Mouse (Mus musculus) forelimb bud, embryonic 11.5 days (tissue): ENCODE measurements around the gene Akr1d1.

Experiments used
- DNase-seq: peaks from one replicate; pipeline ENCODE4 v3.0.0-alpha.2; 2012; ENCODE audit warnings: low read depth, low spot score

Gene Akr1d1

DNA sequence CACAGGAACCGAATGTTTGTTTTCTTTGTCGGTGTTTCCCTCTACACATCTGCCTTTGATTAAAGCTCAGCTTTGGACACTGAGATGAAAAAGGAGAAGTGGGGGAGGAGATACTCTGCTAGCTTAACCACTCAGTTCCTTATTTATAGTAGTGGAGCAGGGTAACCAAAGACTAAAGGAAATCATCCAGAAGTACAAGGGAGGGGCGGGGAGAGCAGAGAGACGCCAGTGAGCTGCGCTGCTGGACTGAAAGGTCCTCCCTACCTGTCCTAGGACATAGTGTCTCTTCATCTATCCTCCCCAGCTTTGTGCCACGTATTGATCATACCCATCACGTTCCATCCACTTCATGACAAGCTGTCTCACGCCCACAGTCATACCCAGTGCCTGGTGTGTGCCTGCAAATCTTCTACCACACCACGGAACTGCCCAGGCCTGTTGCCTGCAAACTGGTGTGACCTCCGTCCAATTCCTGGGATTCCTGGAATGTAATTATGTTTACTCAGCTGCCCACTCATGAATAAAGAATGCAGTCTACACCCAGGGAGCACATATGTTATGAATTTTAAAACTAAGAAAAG lies 87.5 kb downstream of the Akr1d1 start:
- DNase-seq: peak; percentile 59
